8 mouse cellular contexts compared by ENCODE assay signal in the genomic region with DNA sequence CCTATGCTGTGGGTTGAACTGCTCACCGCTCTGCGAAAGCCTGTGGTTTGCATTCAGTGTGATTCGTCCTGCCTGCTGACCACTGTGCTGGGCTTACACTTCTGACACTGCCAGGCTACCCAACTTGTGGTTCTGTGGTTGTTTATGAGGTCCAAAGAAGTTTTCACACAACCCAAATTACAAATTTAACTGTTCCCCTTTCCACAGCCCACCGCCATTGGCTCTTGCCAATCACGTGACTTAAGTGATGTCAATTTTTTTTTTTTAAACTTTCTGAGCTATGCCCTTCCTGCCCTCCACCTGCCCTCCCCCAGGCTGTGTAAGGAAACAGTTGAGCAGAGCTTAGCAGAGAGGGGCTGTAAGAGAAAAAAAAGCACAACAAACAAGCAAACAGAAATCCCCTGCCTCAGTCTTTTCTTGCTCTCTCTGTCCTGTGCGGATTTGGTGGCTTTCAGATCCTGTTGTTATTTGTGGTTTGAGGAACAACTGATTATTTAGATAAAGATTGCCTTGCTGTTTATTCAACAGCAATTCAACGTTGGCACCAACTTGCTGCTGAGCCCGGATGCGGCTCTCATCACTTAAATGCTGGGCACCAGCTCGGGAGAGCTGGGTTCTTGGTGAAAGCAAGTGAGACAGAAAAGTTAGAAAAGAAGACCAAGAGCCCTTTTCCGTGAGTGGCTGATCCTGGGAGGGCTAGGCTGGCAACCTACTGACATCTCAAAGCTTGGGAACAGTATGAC. TPM values are rescaled to one million over a fixed set of nuclear protein-coding genes. Genes with fewer than 3 reads are reported as not detected.
DNase-seq lines count a peak whose midpoint lies in the region; ATAC-seq and TF ChIP-seq lines count a peak whose summit lies in the region.

A gene (minus strand): TSS at position 242 of the 743 bp plus-strand sequence.

- peak; percentile 46 for ATAC-seq in megakaryocyte progenitor cell, adult 5-6 weeks (replicated peaks; ENCODE audit: poor library complexity)
- ATAC-seq in intestine, embryonic 16.5 days = no peak

- no peak for TF ChIP-seq CTCF in MEL (IDR thresholded peaks at IDR 0.05 in 2 of 3, conservative IDR thresholded peaks at IDR 0.05 in 1 of 3; ENCODE audit: control insufficient read depth in 1 of 3, insufficient read depth in 1 of 3, low read depth in 2 of 3, low read length in 3 of 3, poor library complexity in 1 of 3, severe bottlenecking in 1 of 3)

- H3K27me3 ChIP-seq in MEL (ENCODE audit: control insufficient read depth in 1 of 2, insufficient read depth in 2 of 2, low read length in 2 of 2) = no peaks in the 10 kb centered on the region
- H3K27me3 ChIP-seq in intestine, embryonic 16.5 days (replicated peaks; ENCODE audit: control insufficient read depth, insufficient read depth, low read length) = no peaks in the 10 kb centered on the region

- peak within 1 kb of the TSS; percentile 97 for H3K27ac ChIP-seq in MEL (ENCODE audit: control insufficient read depth, low read depth, low read length)
- H3K27ac ChIP-seq in intestine, embryonic 16.5 days (ENCODE audit: low read length) = no peak within 1 kb of the TSS

- H3K4me1 ChIP-seq in MEL (ENCODE audit: control insufficient read depth in 1 of 2, insufficient read depth in 2 of 2, low read length in 2 of 2) = peaks cover 0 to 26% of the 10 kb centered on the region in 2 experiments; a peak in 3 of 4 replicates
- H3K4me1 ChIP-seq in intestine, embryonic 16.5 days (ENCODE audit: control insufficient read depth, insufficient read depth, low read length) = peaks cover 3% of the 10 kb centered on the region

- H3K36me3 ChIP-seq in MEL (ENCODE audit: control insufficient read depth in 1 of 2, insufficient read depth in 2 of 2, low read length in 2 of 2) = peaks cover 0 to 18% of the 10 kb centered on the region in 2 experiments; a peak in 2 of 4 replicates
- H3K36me3 ChIP-seq in intestine, embryonic 16.5 days (ENCODE audit: control insufficient read depth, insufficient read depth, low read length) = no peaks in the 10 kb centered on the region

- peaks cover 32% of the 10 kb centered on the region for H3K79me2 ChIP-seq in MEL (ENCODE audit: control insufficient read depth, insufficient read depth, low read length, poor library complexity)

- intact Hi-C loops in heart, postnatal 10 days (cut with DNase I) = loop anchor here (5.0 to 10.0 kb wide), 2 partner anchors 309 to 466 kb away; no protein-coding TSS in a partner anchor

- peak; percentile 97 for DNase-seq in heart, adult 11 months
- no peak for DNase-seq in heart, postnatal 4 days
- peak; percentile 92 for DNase-seq in MEL (ENCODE audit: low read depth, low spot score)
- DNase-seq in heart, postnatal 10 days = peak; percentile 29 to 31
- DNase-seq in frontal cortex, postnatal 14 days (ENCODE audit: low spot score in 2 of 2) = no peak
- no peak for DNase-seq in embryo, embryonic 10 days (ENCODE audit: low spot score)

- H3K4me3 ChIP-seq in MEL (ENCODE audit: control insufficient read depth in 1 of 2, insufficient read depth in 1 of 2, low read depth in 2 of 2, low read length in 2 of 2) = peak within 1 kb of the TSS; percentile 85 to 94
- H3K4me3 ChIP-seq in intestine, embryonic 16.5 days (ENCODE audit: low read length) = no peak within 1 kb of the TSS

- peak; percentile 5 to 50; a peak in 3 of 4 replicates for TF ChIP-seq EP300 in MEL (IDR thresholded peaks at IDR 0.05; ENCODE audit: low read depth in 1 of 2, low read length in 2 of 2)

- H3K4me2 ChIP-seq in intestine, embryonic 16.5 days (ENCODE audit: low read depth, low read length) = no peak within 1 kb of the TSS

- TF ChIP-seq RAD21 in MEL (IDR thresholded peaks at IDR 0.05; ENCODE audit: low read depth, low read length) = no peak

- no peaks in the 10 kb centered on the region for H3K9me3 ChIP-seq in MEL (replicated peaks; ENCODE audit: insufficient read depth, low read length)
- H3K9me3 ChIP-seq in intestine, embryonic 16.5 days (ENCODE audit: control insufficient read depth, low read length) = no peaks in the 10 kb centered on the region

- 88% methylated on average over 11 of the region's 11 CpGs for WGBS in intestine, embryonic 16.5 days

- peak within 1 kb of the TSS; percentile 82 for H3K9ac ChIP-seq in MEL (ENCODE audit: control insufficient read depth, low read depth, low read length, poor library complexity, severe bottlenecking)
- no peak within 1 kb of the TSS for H3K9ac ChIP-seq in intestine, embryonic 16.5 days (ENCODE audit: low read depth, low read length)

- TF ChIP-seq POLR2A in MEL (IDR thresholded peaks at IDR 0.05; ENCODE audit: control insufficient read depth in 1 of 2, insufficient read depth in 1 of 2, low read depth in 1 of 2, low read length in 2 of 2, poor library complexity in 1 of 2) = peak in 1 of 2 experiments; percentile 83; a peak in 3 of 4 replicates

TF ChIP-seq in MEL, 35 proteins besides CTCF, POLR2A, EP300 and RAD21:
- TF ChIP-seq E2F4 (IDR thresholded peaks at IDR 0.05; ENCODE audit: borderline replicate concordance, low read depth, low read length) = no peak
- peak; percentile 44 for TF ChIP-seq TCF12 (IDR thresholded peaks at IDR 0.05; ENCODE audit: low read depth, low read length)
- peak; percentile 98 for TF ChIP-seq ZNF384 (IDR thresholded peaks at IDR 0.05; ENCODE audit: low read depth, low read length)
- peak; percentile 52; the same call in 1 of the 2 replicates for TF ChIP-seq GATA1 (IDR thresholded peaks at IDR 0.05; ENCODE audit: low read depth, low read length)
- peak; percentile 60; the same call in 1 of the 2 replicates for TF ChIP-seq MXI1 (IDR thresholded peaks at IDR 0.05; ENCODE audit: low read depth, low read length)
- TF ChIP-seq CHD1 (IDR thresholded peaks at IDR 0.05; ENCODE audit: low read depth, low read length) = no peak; the same call in 1 of the 2 replicates
- peak; percentile 31; the same call in 1 of the 2 replicates for TF ChIP-seq ELF1 (IDR thresholded peaks at IDR 0.05; ENCODE audit: low read depth, low read length)
- no peak; the same call in 1 of the 2 replicates for TF ChIP-seq ZKSCAN1 (IDR thresholded peaks at IDR 0.05; ENCODE audit: low read depth, low read length)
- 0 out of 2 replicates have a peak, but pooled peaks have one; percentile 7 for TF ChIP-seq CHD2 (IDR thresholded peaks at IDR 0.05; ENCODE audit: low read length)
- no peak for TF ChIP-seq GABPA (IDR thresholded peaks at IDR 0.05; ENCODE audit: low read depth, low read length)
- TF ChIP-seq POLR2AphosphoS5 (IDR thresholded peaks at IDR 0.05; ENCODE audit: borderline replicate concordance, low read depth, low read length) = peak; percentile 42; the same call in 1 of the 2 replicates
- peak; percentile 73 to 91 for TF ChIP-seq USF2 (IDR thresholded peaks at IDR 0.05; ENCODE audit: borderline replicate concordance in 1 of 2, insufficient read depth in 1 of 2, low read depth in 1 of 2, low read length in 2 of 2)
- TF ChIP-seq KAT2A (conservative IDR thresholded peaks at IDR 0.05; ENCODE audit: low read depth, low read length) = no peak
- peak; percentile 92 for TF ChIP-seq TBP (IDR thresholded peaks at IDR 0.05; ENCODE audit: low read depth, low read length)
- TF ChIP-seq RCOR1 (IDR thresholded peaks at IDR 0.05; ENCODE audit: low read depth, low read length) = peak; percentile 19; the same call in 1 of the 2 replicates
- peak; percentile 82; the same call in 1 of the 2 replicates for TF ChIP-seq POLR2AphosphoS2 (IDR thresholded peaks at IDR 0.05; ENCODE audit: low read length)
- TF ChIP-seq MYB (IDR thresholded peaks at IDR 0.05; ENCODE audit: low read depth, low read length) = no peak
- no peak for TF ChIP-seq JUND (IDR thresholded peaks at IDR 0.05; ENCODE audit: low read depth, low read length)
- TF ChIP-seq MAZ (IDR thresholded peaks at IDR 0.05; ENCODE audit: low read depth, low read length) = 0 out of 2 replicates have a peak, but pooled peaks have one; percentile 34
- no peak for TF ChIP-seq NRF1 (IDR thresholded peaks at IDR 0.05; ENCODE audit: insufficient read depth, low read depth, low read length, poor library complexity, severe bottlenecking)
- no peak for TF ChIP-seq MAFK (IDR thresholded peaks at IDR 0.05; ENCODE audit: borderline replicate concordance, low read depth, low read length)
- no peak for TF ChIP-seq MEF2A (IDR thresholded peaks at IDR 0.05; ENCODE audit: extremely low read depth, insufficient replicate concordance, low read depth, low read length, poor library complexity, severe bottlenecking)
- TF ChIP-seq HCFC1 (IDR thresholded peaks at IDR 0.05; ENCODE audit: low read depth, low read length) = peak; percentile 43; the same call in 1 of the 2 replicates
- TF ChIP-seq SMC3 (IDR thresholded peaks at IDR 0.05; ENCODE audit: low read depth, low read length) = no peak
- TF ChIP-seq ETS1 (IDR thresholded peaks at IDR 0.05; ENCODE audit: low read depth, low read length) = peak; percentile 71; the same call in 1 of the 2 replicates
- TF ChIP-seq BHLHE40 (IDR thresholded peaks at IDR 0.05; ENCODE audit: borderline replicate concordance, low read depth, low read length) = peak; percentile 70
- no peak for TF ChIP-seq ZC3H11A (IDR thresholded peaks at IDR 0.05; ENCODE audit: low read depth, low read length)
- TF ChIP-seq UBTF (IDR thresholded peaks at IDR 0.05; ENCODE audit: borderline replicate concordance, insufficient read depth, low read depth, low read length) = no peak
- peak; percentile 88 for TF ChIP-seq MAX (IDR thresholded peaks at IDR 0.05; ENCODE audit: low read length)
- TF ChIP-seq TAL1 (IDR thresholded peaks at IDR 0.05; ENCODE audit: low read length) = no peak
- TF ChIP-seq MYC (IDR thresholded peaks at IDR 0.05; ENCODE audit: low read depth, low read length) = no peak
- peak; percentile 98 for TF ChIP-seq USF1 (IDR thresholded peaks at IDR 0.05; ENCODE audit: low read depth, low read length)
- TF ChIP-seq ZMIZ1 (IDR thresholded peaks at IDR 0.05; ENCODE audit: low read depth, low read length) = peak; percentile 93
- peak; percentile 81 for TF ChIP-seq NELFE (IDR thresholded peaks at IDR 0.05; ENCODE audit: low read depth, low read length)
- peak; percentile 84 for TF ChIP-seq SIN3A (IDR thresholded peaks at IDR 0.05; ENCODE audit: low read length)

RNA-seq across cellular contexts. Expression of the gene that starts here (rescaled TPM):
- total RNA-seq in heart, postnatal 4 days (2021) = 1 to 10 TPM; 1.8 to 1.9 TPM
- 14.3 and 17.1 TPM in 2 replicates for total RNA-seq in MEL (2012; rRNA removed)
- polyA plus RNA-seq in MEL (2012; ENCODE audit: insufficient read depth in 1 of 2, insufficient read length in 2 of 2, low read depth in 1 of 2, low replicate concordance in 2 of 2, missing spikeins in 1 of 2) = 10 to 100 TPM in 1 of 2 experiments, not detected in 1; 23.5 TPM
- total RNA-seq in heart, postnatal 10 days (2021) = 1 to 10 TPM; 1.4 to 1.7 TPM
- 102 and 107 TPM in 2 replicates for total RNA-seq in megakaryocyte progenitor cell, adult 5-6 weeks (2015)
- total RNA-seq in megakaryocyte progenitor cell, adult 5-6 weeks (2017) = 44.3 and 51.3 TPM in 2 replicates
- polyA plus RNA-seq in intestine, embryonic 16.5 days (2015; fragmentation: Nextera tagmentation; extraction: Ambion mirVana) = 1.9 and 2.3 TPM in 2 replicates

Comparison
In these comparisons a context has a peak if more than half of its experiments do, and no peak if none do; other contexts are left out.
1. DNase-seq: peak in heart, adult 11 months (single experiment), MEL (single experiment) and heart, postnatal 10 days (2 of 2); none in heart, postnatal 4 days (single experiment), frontal cortex, postnatal 14 days (0 of 2) and embryo, embryonic 10 days (single experiment).